Mouse (Mus musculus): ENCODE data around the gene Tagln2.

DNA sequence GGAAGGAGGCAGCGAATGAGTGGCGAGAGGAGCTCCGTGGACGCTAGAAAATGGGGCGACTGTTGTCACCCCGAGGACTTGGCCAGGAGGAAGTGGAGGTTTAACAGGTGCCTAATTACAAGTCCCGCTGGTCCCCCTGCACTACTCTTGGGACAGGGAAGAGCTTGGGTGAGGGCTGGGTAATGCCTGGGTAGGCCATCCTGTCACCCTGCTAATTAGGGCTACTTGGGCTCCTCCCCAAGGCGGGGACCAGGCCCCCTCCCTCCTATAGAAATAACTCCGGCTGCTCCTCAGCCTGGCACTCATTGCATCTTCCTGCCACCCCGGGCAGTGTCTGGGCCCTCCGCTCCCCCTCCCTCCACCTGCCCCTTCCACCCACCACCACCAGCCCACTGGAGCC is 55.8 kb downstream of the Tagln2 start, which contains the start of gene Vsig8:
- TF ChIP-seq POLR2A (IDR thresholded peaks at IDR 0.05; ENCODE audit: extremely low read depth, insufficient read depth, low read length) (no peak), CTCF (IDR thresholded peaks at IDR 0.05; ENCODE audit: extremely low read depth, insufficient read depth, low read length) (no peak)

Data from cortical plate, adult 2 months (tissue).